Mouse (Mus musculus) midbrain, embryonic 15.5 days (tissue): ENCODE measurements around the gene Ankrd10. TPM values are rescaled to one million over a fixed set of nuclear protein-coding genes. Genes with fewer than 3 reads are reported as not detected.
"Not testable (repeated sequence)": the region's sequence is repeated elsewhere in the genome, so short reads cannot be mapped to it uniquely, and the experiment has no call there.

ENCODE experiments used
- ATAC-seq: fragments of 200-750 bp; cut with Nextera tagmentation; replicated peaks from 2 replicates; pipeline ENCODE4 v1.8.0; 2017; ENCODE audit warnings: moderate TSS enrichment
- H3K27ac ChIP-seq: fragments of 300-500 bp; sonication (generic); 2 replicates; pipeline ENCODE4 v1.5.1; 2015; ENCODE audit warnings: mild to moderate bottlenecking, inconsistent platforms
- H3K27me3 ChIP-seq: fragments of 300-500 bp; sonication (generic); replicated peaks from 2 replicates; pipeline ENCODE4 v1.6.1; 2015; ENCODE audit warnings: inconsistent platforms
- H3K36me3 ChIP-seq: fragments of 300-500 bp; sonication (generic); replicated peaks from 2 replicates; pipeline ENCODE4 v1.6.1; 2015; ENCODE audit warnings: inconsistent platforms
- H3K4me1 ChIP-seq: fragments of 300-500 bp; sonication (generic); 2 replicates; pipeline ENCODE4 v1.6.1; 2015; ENCODE audit warnings: inconsistent platforms
- H3K4me2 ChIP-seq: fragments of 300-500 bp; sonication (generic); 2 replicates; pipeline ENCODE4 v1.6.1; 2015; ENCODE audit warnings: inconsistent platforms, mild to moderate bottlenecking, moderate library complexity
- H3K4me3 ChIP-seq: fragments of 300-500 bp; sonication (generic); 2 replicates; pipeline ENCODE4 v1.5.1; 2015; ENCODE audit warnings: mild to moderate bottlenecking, inconsistent platforms
- H3K9ac ChIP-seq: fragments of 300-500 bp; sonication (generic); 2 replicates; pipeline ENCODE4 v1.6.1; 2015; ENCODE audit warnings: mild to moderate bottlenecking, inconsistent platforms
- H3K9me3 ChIP-seq: fragments of 300-500 bp; sonication (generic); 2 replicates; pipeline ENCODE4 v1.6.1; 2016; ENCODE audit warnings: inconsistent platforms
- WGBS: fragments of 180-500 bp; shearing (Covaris S2); methylation state at CpG from one replicate; pipeline ENCODE4 v1.1.7; 2015; ENCODE audit warnings: mixed read lengths; 5-methylcytosine and 5-hydroxymethylcytosine counted together
- polyA plus RNA-seq: library from polyadenylated mRNA; unstranded; fragments of >200 nt; fragmentation: Nextera tagmentation; extraction: Ambion mirVana; gene quantifications from 2 replicates; pipeline ENCODE4 v1.2.1, GENCODE M21; 2015

Gene Ankrd10
- polyA plus RNA-seq: 98.4 and 101 TPM in 2 replicates

DNA sequence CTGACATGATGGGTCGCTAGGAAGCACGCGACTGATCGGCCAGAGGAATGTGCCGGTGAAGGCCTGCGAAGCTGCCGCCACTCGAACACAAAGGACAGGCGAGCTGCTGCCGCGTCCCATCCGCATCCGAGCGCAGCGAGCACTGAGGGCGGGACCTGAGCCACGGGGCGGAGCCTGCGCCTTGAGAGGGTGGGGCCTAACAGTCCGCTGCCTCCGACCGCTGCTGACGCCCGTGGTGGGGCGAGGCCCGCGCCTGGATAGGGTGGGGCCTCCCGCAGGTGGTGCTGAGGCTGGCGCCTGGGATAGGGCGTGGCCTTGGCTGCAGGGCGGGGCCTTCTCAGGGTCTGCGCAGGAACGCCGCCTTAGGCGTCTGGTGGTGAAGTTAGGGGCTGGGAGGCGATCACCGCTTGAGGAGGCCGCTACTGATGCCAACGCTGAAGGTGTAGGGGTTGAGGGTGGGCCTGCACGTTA lies at the start of gene Ankrd10:
Gene Ankrd10, minus strand, starts transcription at position 147 of the 471 bp plus-strand sequence.
- peaks cover 29% of the 10 kb centered on the region for H3K4me1 ChIP-seq
- peak within 1 kb of the TSS; percentile 82 for H3K4me2 ChIP-seq
- no peaks in the 10 kb centered on the region for H3K9me3 ChIP-seq
- peak within 1 kb of the TSS; percentile 92 for H3K9ac ChIP-seq
- 0% methylated on average over 40 of the region's 40 CpGs for WGBS
- 0 out of 2 replicates have a peak, but pooled peaks cover 4% of the 10 kb centered on the region for H3K36me3 ChIP-seq
- peak within 1 kb of the TSS; percentile 89 for H3K4me3 ChIP-seq
- no peaks in the 10 kb centered on the region for H3K27me3 ChIP-seq
- ATAC-seq: peak; percentile 96
- peak within 1 kb of the TSS; percentile 98 for H3K27ac ChIP-seq

DNA sequence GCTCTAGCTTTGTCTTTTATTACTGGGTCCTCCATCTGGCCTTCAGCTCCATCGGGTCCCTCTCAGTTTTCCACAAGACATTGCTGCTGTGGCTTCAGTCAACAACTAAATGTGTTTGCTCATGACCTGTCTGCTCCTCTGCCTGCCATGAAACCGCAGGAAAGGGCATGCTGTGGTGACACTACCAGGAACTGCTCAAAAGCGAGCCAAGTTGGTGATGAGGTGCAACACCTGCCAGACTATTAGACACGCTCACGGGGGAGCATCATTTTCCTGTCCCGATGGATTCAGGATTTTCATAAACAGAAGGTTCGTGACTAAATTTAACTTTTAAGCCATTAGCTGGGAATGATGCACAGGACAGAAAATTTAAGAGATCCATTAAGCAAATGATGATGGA lies 49.0 kb upstream of the Ankrd10 start:
- Histone ChIP-seq H3K4me1 (no peaks in the 10 kb centered on the region), H3K9me3 (no peaks in the 10 kb centered on the region), H3K36me3 (no peaks in the 10 kb centered on the region), H3K27ac (no peak overlapping the region), H3K4me3 (no peak overlapping the region), H3K27me3 (no peaks in the 10 kb centered on the region), H3K9ac (no peak overlapping the region), H3K4me2 (no peak overlapping the region)
- WGBS: 91% methylated on average over 7 of the region's 7 CpGs
- no peak for ATAC-seq

- Histone ChIP-seq H3K9ac (no peak overlapping the region), H3K36me3 (no peaks in the 10 kb centered on the region), H3K27me3 (no peaks in the 10 kb centered on the region), H3K9me3 (no peaks in the 10 kb centered on the region), H3K4me3 (no peak overlapping the region), H3K27ac (no peak overlapping the region), H3K4me2 (no peak overlapping the region), H3K4me1 (no peaks in the 10 kb centered on the region)
- no peak for ATAC-seq
- WGBS: 76% methylated on average over 2 of the region's 2 CpGs
Observed at GRCm38 (mm10) chr8:11668308-11668707, 32.8 kb upstream of the Ankrd10 start.

- H3K27ac ChIP-seq, H3K4me1 ChIP-seq, H3K9ac ChIP-seq, H3K4me3 ChIP-seq, H3K4me2 ChIP-seq, ATAC-seq, H3K36me3 ChIP-seq, H3K27me3 ChIP-seq, H3K9me3 ChIP-seq: not testable (repeated sequence)
- 80% methylated on average over 20 of the region's 20 CpGs for WGBS
Observed at GRCm38 (mm10) chr8:11666023-11666716, 30.6 kb upstream of the Ankrd10 start.

GRCm38 (mm10) chr8:11661969-11662368 lies 26.4 kb upstream of the Ankrd10 start:
- Histone ChIP-seq H3K36me3 (no peaks in the 10 kb centered on the region), H3K4me1 (no peaks in the 10 kb centered on the region), H3K9ac (no peak overlapping the region), H3K9me3 (no peaks in the 10 kb centered on the region), H3K4me2 (no peak overlapping the region), H3K27ac (no peak overlapping the region), H3K27me3 (no peaks in the 10 kb centered on the region), H3K4me3 (no peak overlapping the region)
- WGBS: 75% methylated on average over 3 of the region's 3 CpGs
- no peak for ATAC-seq

DNA sequence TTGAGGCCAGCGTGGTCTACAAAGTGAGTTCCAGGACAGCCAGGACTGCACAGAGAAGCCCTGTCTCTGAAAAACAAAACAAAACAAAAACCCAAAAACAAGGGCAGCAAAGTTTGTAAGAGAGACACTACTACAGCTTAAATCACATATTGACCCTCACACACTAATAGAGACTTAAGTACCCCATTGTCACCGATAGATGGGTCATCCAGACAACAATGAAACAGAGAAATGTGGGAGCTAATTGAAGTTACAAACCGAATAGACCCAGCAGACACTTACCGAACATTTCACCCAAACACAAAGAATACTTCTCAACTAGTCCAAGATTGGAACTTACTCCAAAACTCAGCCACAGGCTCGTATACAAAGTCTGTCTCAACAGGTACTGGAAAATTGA lies 14.5 kb upstream of the Ankrd10 start:
- WGBS: 87% methylated on average over 5 of the region's 5 CpGs
- Histone ChIP-seq H3K27me3 (no peaks in the 10 kb centered on the region), H3K9ac (no peak overlapping the region), H3K36me3 (no peaks in the 10 kb centered on the region), H3K9me3 (no peaks in the 10 kb centered on the region), H3K4me1 (no peaks in the 10 kb centered on the region), H3K4me3 (no peak overlapping the region), H3K27ac (no peak overlapping the region), H3K4me2 (no peak overlapping the region)
- ATAC-seq: no peak

DNA sequence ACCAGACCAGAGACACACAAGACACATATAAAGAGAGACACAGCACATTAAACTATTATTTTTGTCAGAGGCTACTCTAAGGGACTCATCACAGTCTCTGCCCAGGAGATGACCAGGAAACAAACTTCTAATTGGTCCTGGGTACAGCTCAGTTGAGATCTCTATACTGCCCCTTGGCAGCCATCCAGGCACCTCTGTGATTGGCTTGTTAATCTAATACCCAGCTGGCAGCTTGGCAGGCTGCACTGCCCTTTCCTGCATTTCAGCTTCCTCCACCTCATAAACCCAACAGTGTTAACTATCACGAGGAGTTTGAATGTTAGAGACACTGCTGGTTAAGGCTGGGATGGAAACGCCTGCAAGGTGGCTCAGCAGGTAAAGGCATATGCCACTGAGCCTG lies 7.6 kb upstream of the Ankrd10 start:
- no peak overlapping the region for H3K27ac ChIP-seq
- H3K4me2 ChIP-seq: no peak overlapping the region
- no peak overlapping the region for H3K4me3 ChIP-seq
- 79% methylated on average over 2 of the region's 2 CpGs for WGBS
- no peaks in the 10 kb centered on the region for H3K27me3 ChIP-seq
- H3K9me3 ChIP-seq: no peaks in the 10 kb centered on the region
- H3K9ac ChIP-seq: no peak overlapping the region
- H3K4me1 ChIP-seq: no peaks in the 10 kb centered on the region
- peaks cover 6% of the 10 kb centered on the region; the same call in 1 of the 2 replicates for H3K36me3 ChIP-seq
- no peak for ATAC-seq

- Histone ChIP-seq H3K36me3 (peaks cover 6% of the 10 kb centered on the region; the same call in 1 of the 2 replicates), H3K9me3 (no peaks in the 10 kb centered on the region), H3K9ac (no peak overlapping the region), H3K4me2 (no peak overlapping the region), H3K27me3 (no peaks in the 10 kb centered on the region), H3K4me3 (no peak overlapping the region), H3K27ac (no peak overlapping the region), H3K4me1 (peaks cover 8% of the 10 kb centered on the region)
- 57% methylated on average over 2 of the region's 2 CpGs for WGBS
- ATAC-seq: no peak
Observed at GRCm38 (mm10) chr8:11640606-11641005, 5.0 kb upstream of the Ankrd10 start.

DNA sequence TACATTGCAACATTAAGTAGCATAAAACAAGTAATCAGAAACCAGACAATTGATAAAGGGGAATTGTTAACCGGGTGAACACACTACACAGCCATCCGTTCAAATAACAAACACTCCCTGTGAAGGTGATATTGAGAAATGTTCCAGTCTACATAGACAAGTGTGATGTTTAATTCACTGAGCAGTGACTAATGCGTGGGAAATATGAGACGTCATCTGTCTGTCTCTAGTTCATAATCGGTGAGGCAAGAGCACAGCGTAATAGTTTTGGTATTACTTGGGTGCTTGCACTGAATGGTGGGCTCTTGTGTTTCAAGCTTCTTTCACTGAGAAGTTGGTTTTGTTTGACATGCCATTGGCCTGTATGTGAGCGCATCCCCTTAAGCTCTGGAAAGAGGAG lies 2.0 kb upstream of the Ankrd10 start:
- H3K9me3 ChIP-seq: no peaks in the 10 kb centered on the region
- WGBS: 97% methylated on average over 7 of the region's 7 CpGs

GRCm38 (mm10) chr8:11636324-11637057 lies 934 bp upstream of the Ankrd10 start:
- Histone ChIP-seq H3K9me3 (no peaks in the 10 kb centered on the region), H3K27me3 (no peaks in the 10 kb centered on the region), H3K4me2 (peak overlapping the region; percentile 82), H3K9ac (peak overlapping the region; percentile 92), H3K4me1 (peaks cover 28% of the 10 kb centered on the region), H3K4me3 (peak overlapping the region; percentile 89), H3K27ac (peak overlapping the region; percentile 98), H3K36me3 (peaks cover 6% of the 10 kb centered on the region; the same call in 1 of the 2 replicates)
- ATAC-seq: peak; percentile 30
- WGBS: 3% methylated on average over 30 of the region's 30 CpGs

More for the DNA sequence above, 2.0 kb upstream of the Ankrd10 start:
- H3K36me3 ChIP-seq: peaks cover 6% of the 10 kb centered on the region; the same call in 1 of the 2 replicates
- no peak overlapping the region for H3K4me2 ChIP-seq
- no peak overlapping the region for H3K9ac ChIP-seq
- no peak for ATAC-seq
- no peak overlapping the region for H3K27ac ChIP-seq
- no peaks in the 10 kb centered on the region for H3K27me3 ChIP-seq
- no peak overlapping the region for H3K4me3 ChIP-seq
- peaks cover 25% of the 10 kb centered on the region for H3K4me1 ChIP-seq

DNA sequence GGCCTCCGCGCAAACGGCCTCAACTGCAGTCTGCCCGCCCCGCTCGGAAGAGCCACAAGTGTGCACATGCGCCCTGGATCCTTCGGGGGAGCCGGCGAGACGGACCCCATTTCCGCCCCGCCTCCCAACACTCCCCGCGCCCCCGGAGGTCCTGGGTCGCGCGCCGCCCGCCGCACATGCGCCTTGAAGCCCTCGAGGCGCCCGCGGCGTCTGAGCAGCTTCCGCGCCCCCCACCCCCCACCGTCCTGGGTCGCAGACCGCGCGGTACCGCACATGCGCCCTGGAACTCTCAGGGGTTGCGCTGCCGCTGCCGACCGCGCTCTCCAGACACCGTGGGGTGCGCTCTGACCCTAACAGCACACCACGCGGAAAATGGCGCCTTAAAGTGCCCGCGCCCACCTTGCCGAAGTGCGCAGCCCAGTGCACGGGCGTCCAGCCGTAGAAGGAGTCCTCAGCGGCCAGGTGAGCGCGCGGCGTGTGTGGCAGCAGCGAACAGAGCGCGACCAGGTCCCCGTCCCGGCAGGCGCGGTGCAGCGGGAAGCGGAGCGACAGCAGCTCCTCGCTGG lies 462 bp downstream of the Ankrd10 start:
- H3K27me3 ChIP-seq: no peaks in the 10 kb centered on the region
- peak; percentile 87 for ATAC-seq
- H3K9ac ChIP-seq: peak overlapping the region; percentile 92
- under 1% methylated on average over 66 of the region's 70 CpGs for WGBS
- H3K4me1 ChIP-seq: peaks cover 35% of the 10 kb centered on the region
- H3K9me3 ChIP-seq: no peaks in the 10 kb centered on the region
- peak overlapping the region; percentile 82 for H3K4me2 ChIP-seq
- H3K4me3 ChIP-seq: peak overlapping the region; percentile 89
- H3K36me3 ChIP-seq: 0 out of 2 replicates have a peak, but pooled peaks cover 8% of the 10 kb centered on the region
- peak overlapping the region; percentile 98 for H3K27ac ChIP-seq

GRCm38 (mm10) chr8:11634331-11635011 lies 1.1 kb downstream of the Ankrd10 start:
- under 1% methylated on average over 36 of the region's 39 CpGs for WGBS
- ATAC-seq: peak; percentile 27; the same call in 1 of the 2 replicates
- Histone ChIP-seq H3K9ac (peak overlapping the region; percentile 92), H3K4me2 (peak overlapping the region; percentile 82), H3K9me3 (no peaks in the 10 kb centered on the region), H3K36me3 (0 out of 2 replicates have a peak, but pooled peaks cover 8% of the 10 kb centered on the region), H3K4me1 (peaks cover 35% of the 10 kb centered on the region), H3K27ac (peak overlapping the region; percentile 98), H3K27me3 (no peaks in the 10 kb centered on the region), H3K4me3 (peak overlapping the region; percentile 89)
